Mouse (Mus musculus): ENCODE data around the gene Rtn4rl2.

DNA sequence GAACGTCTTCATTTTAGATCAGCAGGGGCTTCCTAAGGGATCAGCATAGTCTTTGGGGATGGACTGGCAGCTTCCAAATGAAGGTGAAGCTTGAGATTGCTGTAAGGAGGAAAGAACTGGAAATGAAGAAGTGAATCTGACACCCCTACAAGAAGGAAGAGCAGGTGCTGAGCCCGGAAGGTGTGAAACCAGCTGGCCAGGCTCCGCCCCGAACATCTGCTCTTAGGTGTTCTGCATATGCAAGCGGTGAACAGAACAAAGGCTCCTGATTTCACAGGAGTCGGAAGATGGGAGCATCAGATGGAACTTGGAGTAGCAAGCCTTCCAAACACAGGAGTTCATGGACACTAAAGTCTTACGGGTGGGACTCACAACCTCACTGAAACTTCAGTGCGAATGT is 49.4 kb downstream of the Rtn4rl2 start:
- TF ChIP-seq CTCF (IDR thresholded peaks at IDR 0.05; ENCODE audit: insufficient read depth, low read length) (no peak), POLR2A (IDR thresholded peaks at IDR 0.05; ENCODE audit: borderline replicate concordance, extremely low read depth, low read depth, low read length) (no peak)

Data from lung, adult 2 months (tissue).